Mouse (Mus musculus) erythroblast, adult 5-6 weeks (primary cell): ENCODE results near the gene Dpf3. TPM values are rescaled to one million over a fixed set of nuclear protein-coding genes. Genes with fewer than 3 reads are reported as not detected.

ENCODE experiments used
- ATAC-seq: replicated peaks from 2 replicates; pipeline ENCODE4 v1.8.0; 2016; ENCODE audit warnings: moderate number of reproducible peaks, mild to moderate bottlenecking, moderate TSS enrichment, inconsistent platforms; ENCODE audit not compliant: poor library complexity, low FRiP score, severe bottlenecking
- total RNA-seq, 2 experiments: library from RNA; stranded (forward) in 1 of 2; stranded (reverse) in 1 of 2; fragments of 150-400 nt in 1 of 2; fragments of 200-764, 138-1000 nt in 1 of 2; gene quantifications; 2 replicates each; pipeline versions ENCODE4 v1.2.3 to v1.2.4; 2015 to 2017; ENCODE audit warnings: low replicate concordance in 2 of 2

Dpf3 gene
- total RNA-seq, 2 experiments from 2014 or later: 29.2 to 138 TPM

- ATAC-seq: peak; percentile 84
Observed at GRCm38 (mm10) chr12:83424720-83425444, 62.6 kb downstream of the Dpf3 start.

- peak; percentile 74 for ATAC-seq
Observed at GRCm38 (mm10) chr12:83424086-83424719, 63.3 kb downstream of the Dpf3 start.

GRCm38 (mm10) chr12:83420346-83420745, 67.2 kb downstream of the Dpf3 start:
- no peak for ATAC-seq

GRCm38 (mm10) chr12:83415207-83415606, 72.3 kb downstream of the Dpf3 start:
- no peak for ATAC-seq

GRCm38 (mm10) chr12:83413684-83414083, 73.8 kb downstream of the Dpf3 start:
- no peak for ATAC-seq

- ATAC-seq: no peak
Observed at GRCm38 (mm10) chr12:83411721-83412521, 75.6 kb downstream of the Dpf3 start.

GRCm38 (mm10) chr12:83411032-83411431, 76.5 kb downstream of the Dpf3 start:
- no peak for ATAC-seq

GRCm38 (mm10) chr12:83405374-83406125, 82.0 kb downstream of the Dpf3 start:
- ATAC-seq: no peak

- no peak for ATAC-seq
Observed at GRCm38 (mm10) chr12:83402270-83402669, 85.2 kb downstream of the Dpf3 start.

GRCm38 (mm10) chr12:83392011-83392410, 95.5 kb downstream of the Dpf3 start:
- ATAC-seq: no peak

GRCm38 (mm10) chr12:83387554-83387953, 100.0 kb downstream of the Dpf3 start:
- no peak for ATAC-seq

- no peak for ATAC-seq
Observed at GRCm38 (mm10) chr12:83381072-83381471, 106.4 kb downstream of the Dpf3 start.

- ATAC-seq: no peak
Observed at GRCm38 (mm10) chr12:83380016-83380415, 107.5 kb downstream of the Dpf3 start.

- ATAC-seq: peak; percentile 93
Observed at GRCm38 (mm10) chr12:83375015-83375831, 112.3 kb downstream of the Dpf3 start.

- no peak for ATAC-seq
Observed at GRCm38 (mm10) chr12:83373081-83373480, 114.4 kb downstream of the Dpf3 start.

- ATAC-seq: no peak
Observed at GRCm38 (mm10) chr12:83372290-83372689, 115.2 kb downstream of the Dpf3 start.

- peak; percentile 69 for ATAC-seq
Observed at GRCm38 (mm10) chr12:83370221-83370620, 117.3 kb downstream of the Dpf3 start.

GRCm38 (mm10) chr12:83369416-83369815, 118.1 kb downstream of the Dpf3 start:
- ATAC-seq: no peak

- no peak for ATAC-seq
Observed at GRCm38 (mm10) chr12:83367486-83367885, 120.0 kb downstream of the Dpf3 start.
